Mouse (Mus musculus) heart, embryonic 15.5 days (tissue): ENCODE measurements around the gene Dusp14. TPM values are rescaled to one million over a fixed set of nuclear protein-coding genes. Genes with fewer than 3 reads are reported as not detected.

Experiments
- ATAC-seq: fragments of 200-750 bp; cut with Nextera tagmentation; replicated peaks from 2 replicates; pipeline ENCODE4 v1.8.0; 2017; ENCODE audit warnings: low read depth, moderate TSS enrichment; ENCODE audit not compliant: insufficient number of reproducible peaks, insufficient read depth, low FRiP score
- H3K27ac ChIP-seq: fragments of 300-500 bp; sonication (generic); 2 replicates; pipeline ENCODE4 v1.5.1; 2015; ENCODE audit warnings: mild to moderate bottlenecking, inconsistent platforms
- H3K27me3 ChIP-seq: fragments of 300-500 bp; sonication (generic); 2 replicates; pipeline ENCODE4 v1.6.1; 2015; ENCODE audit warnings: inconsistent platforms
- H3K36me3 ChIP-seq: fragments of 300-500 bp; sonication (generic); 2 replicates; pipeline ENCODE4 v1.6.1; 2015; ENCODE audit warnings: mild to moderate bottlenecking, inconsistent platforms
- H3K4me1 ChIP-seq: fragments of 300-500 bp; sonication (generic); replicated peaks from 2 replicates; pipeline ENCODE4 v1.6.1; 2015; ENCODE audit warnings: inconsistent platforms
- H3K4me2 ChIP-seq: fragments of 300-500 bp; sonication (generic); 2 replicates; pipeline ENCODE4 v1.6.1; 2015; ENCODE audit warnings: inconsistent platforms, mild to moderate bottlenecking, moderate library complexity
- H3K4me3 ChIP-seq: fragments of 300-500 bp; sonication (generic); 2 replicates; pipeline ENCODE4 v1.5.1; 2015; ENCODE audit warnings: mild to moderate bottlenecking, inconsistent platforms
- H3K9ac ChIP-seq: fragments of 300-500 bp; sonication (generic); 2 replicates; pipeline ENCODE4 v1.6.1; 2015; ENCODE audit warnings: mild to moderate bottlenecking, inconsistent platforms
- H3K9me3 ChIP-seq: fragments of 300-500 bp; sonication (generic); replicated peaks from 2 replicates; pipeline ENCODE4 v1.6.1; 2016; ENCODE audit warnings: inconsistent platforms
- WGBS: fragments of 180-500 bp; shearing (Covaris S2); methylation state at CpG from one replicate; pipeline ENCODE4 v1.1.7; 2015; ENCODE audit warnings: mixed read lengths; 5-methylcytosine and 5-hydroxymethylcytosine counted together
- polyA plus RNA-seq: library from polyadenylated mRNA; unstranded; fragments of >200 nt; fragmentation: Nextera tagmentation; extraction: Ambion mirVana; gene quantifications from 2 replicates; pipeline ENCODE4 v1.2.1, GENCODE M21; 2015

Dusp14 gene
- polyA plus RNA-seq, 1 experiment from 2014 or later: 4.3 TPM

DNA sequence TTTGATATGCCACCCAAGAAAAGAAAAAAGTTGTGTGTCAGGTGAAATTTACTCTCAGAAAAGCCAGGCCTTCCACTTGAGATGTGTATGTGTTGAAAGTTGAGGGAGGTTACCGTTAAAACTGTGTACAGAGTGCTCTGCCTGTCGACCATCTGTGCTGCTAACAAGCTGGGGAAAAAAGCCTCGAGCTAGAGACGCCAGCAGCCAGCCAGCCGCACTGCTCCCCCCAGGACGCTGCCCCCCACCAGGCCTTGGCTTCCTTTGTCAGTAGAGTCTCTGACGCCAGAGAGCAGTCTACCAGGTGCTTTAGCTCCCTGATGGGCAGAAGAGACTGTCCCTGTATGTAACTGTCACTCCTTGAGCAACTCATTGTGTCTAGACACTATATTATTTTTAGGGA is 56.0 kb downstream of the Dusp14 start:
- H3K9ac ChIP-seq: no peak overlapping the region
- no peaks in the 10 kb centered on the region for H3K9me3 ChIP-seq
- H3K4me3 ChIP-seq: no peak overlapping the region
- 40% methylated on average over 7 of the region's 7 CpGs for WGBS
- H3K4me1 ChIP-seq: no peaks in the 10 kb centered on the region
- no peak overlapping the region for H3K4me2 ChIP-seq
- no peak overlapping the region for H3K27ac ChIP-seq
- H3K27me3 ChIP-seq: no peaks in the 10 kb centered on the region
- peaks cover 13% of the 10 kb centered on the region for H3K36me3 ChIP-seq
- no peak for ATAC-seq

DNA sequence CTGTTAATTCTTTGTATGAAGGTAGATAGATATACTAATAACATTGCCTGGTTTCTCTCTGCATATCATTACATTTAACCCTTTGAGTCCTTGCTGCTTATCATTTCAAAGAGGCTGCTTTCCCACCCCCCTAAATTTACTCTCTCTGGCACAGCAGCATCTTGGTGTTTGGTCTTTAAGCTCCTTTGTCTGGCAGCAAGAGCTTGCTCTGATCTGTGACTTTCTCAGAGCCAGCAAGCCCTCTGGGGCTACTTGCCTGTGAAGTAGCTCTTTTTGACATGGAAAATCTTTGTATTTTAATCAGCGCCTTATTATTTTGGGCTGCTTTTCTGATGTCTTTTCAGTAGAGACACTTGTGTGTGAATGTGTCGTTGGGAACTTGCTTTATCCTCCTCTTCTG is 57.5 kb downstream of the Dusp14 start:
- 77% methylated on average over 2 of the region's 2 CpGs for WGBS
- H3K9ac ChIP-seq: no peak overlapping the region
- peaks cover 13% of the 10 kb centered on the region for H3K36me3 ChIP-seq
- H3K9me3 ChIP-seq: no peaks in the 10 kb centered on the region
- no peak overlapping the region for H3K4me3 ChIP-seq
- H3K27ac ChIP-seq: no peak overlapping the region
- ATAC-seq: no peak
- no peaks in the 10 kb centered on the region for H3K4me1 ChIP-seq
- H3K4me2 ChIP-seq: no peak overlapping the region
- H3K27me3 ChIP-seq: no peaks in the 10 kb centered on the region

DNA sequence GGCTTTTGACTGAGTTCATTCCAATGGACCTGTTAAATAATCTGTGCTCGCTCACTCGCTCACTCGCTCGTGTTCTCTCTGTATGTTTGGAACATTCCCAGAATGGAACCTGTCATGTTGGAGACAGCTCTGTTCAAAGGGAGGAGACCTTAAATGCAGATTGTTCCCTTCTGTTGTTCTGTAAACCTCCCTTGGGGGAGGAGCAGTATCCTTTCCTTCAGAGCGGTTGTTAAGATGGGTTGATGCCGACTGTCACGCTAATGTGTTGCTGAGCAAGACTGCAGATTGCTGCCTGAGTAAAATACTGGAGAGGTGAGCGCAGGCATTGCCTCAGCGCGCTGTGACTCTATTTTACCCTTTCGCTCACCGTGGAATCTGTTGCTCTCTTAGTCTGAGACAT is 58.0 kb downstream of the Dusp14 start:
- no peak overlapping the region for H3K27ac ChIP-seq
- H3K4me1 ChIP-seq: no peaks in the 10 kb centered on the region
- no peak for ATAC-seq
- H3K27me3 ChIP-seq: no peaks in the 10 kb centered on the region
- no peaks in the 10 kb centered on the region for H3K9me3 ChIP-seq
- 57% methylated on average over 12 of the region's 12 CpGs for WGBS
- no peak overlapping the region for H3K4me2 ChIP-seq
- no peak overlapping the region for H3K4me3 ChIP-seq
- peaks cover 13% of the 10 kb centered on the region for H3K36me3 ChIP-seq
- no peak overlapping the region for H3K9ac ChIP-seq

DNA sequence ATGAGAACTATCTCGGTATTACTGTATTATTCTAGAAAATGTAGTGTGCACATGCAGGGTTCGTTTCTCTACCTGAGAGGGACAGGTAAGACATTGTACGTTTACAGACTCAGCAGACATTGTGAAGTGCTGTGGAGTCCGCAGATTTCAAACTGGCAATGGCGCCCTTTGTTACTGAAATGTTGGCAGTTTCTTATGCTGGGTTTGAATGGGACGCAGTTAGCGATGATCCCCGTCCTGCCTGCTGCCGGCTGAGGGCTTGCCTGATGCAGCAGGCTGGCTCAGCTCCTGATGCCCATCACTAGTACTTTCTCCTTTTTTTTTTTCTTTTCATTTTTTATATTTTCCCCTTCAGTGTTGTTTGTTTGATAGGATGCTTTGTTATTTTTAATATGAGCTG is 58.6 kb downstream of the Dusp14 start:
- H3K4me3 ChIP-seq: no peak overlapping the region
- H3K27ac ChIP-seq: no peak overlapping the region
- no peak overlapping the region for H3K4me2 ChIP-seq
- H3K4me1 ChIP-seq: no peaks in the 10 kb centered on the region
- no peaks in the 10 kb centered on the region for H3K9me3 ChIP-seq
- WGBS: 88% methylated on average over 9 of the region's 9 CpGs
- no peak overlapping the region for H3K9ac ChIP-seq
- H3K27me3 ChIP-seq: no peaks in the 10 kb centered on the region
- ATAC-seq: no peak
- H3K36me3 ChIP-seq: peaks cover 13% of the 10 kb centered on the region

DNA sequence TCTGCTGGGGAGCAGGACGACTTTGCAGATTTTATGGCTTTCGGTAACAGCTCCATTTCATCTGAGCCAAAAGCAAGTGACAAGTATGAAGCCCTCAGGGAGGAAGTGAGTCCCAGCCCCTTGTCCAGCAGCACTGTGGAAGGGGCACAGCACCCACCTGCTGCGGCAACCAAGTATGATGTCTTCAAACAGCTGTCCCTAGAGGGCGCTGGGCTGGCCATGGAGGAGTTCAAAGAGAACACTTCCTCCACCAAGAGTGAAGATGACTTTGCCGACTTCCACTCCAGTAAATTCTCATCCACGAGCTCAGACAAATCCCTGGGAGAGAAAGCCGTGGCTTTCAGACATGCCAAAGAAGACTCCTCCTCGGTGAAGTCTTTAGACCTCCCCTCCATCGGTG is 60.1 kb downstream of the Dusp14 start:
- Histone ChIP-seq H3K4me3 (no peak overlapping the region), H3K9me3 (no peaks in the 10 kb centered on the region), H3K4me2 (no peak overlapping the region), H3K27me3 (no peaks in the 10 kb centered on the region), H3K36me3 (peaks cover 16% of the 10 kb centered on the region), H3K9ac (no peak overlapping the region), H3K27ac (no peak overlapping the region), H3K4me1 (no peaks in the 10 kb centered on the region)
- ATAC-seq: no peak
- 84% methylated on average over 9 of the region's 9 CpGs for WGBS

DNA sequence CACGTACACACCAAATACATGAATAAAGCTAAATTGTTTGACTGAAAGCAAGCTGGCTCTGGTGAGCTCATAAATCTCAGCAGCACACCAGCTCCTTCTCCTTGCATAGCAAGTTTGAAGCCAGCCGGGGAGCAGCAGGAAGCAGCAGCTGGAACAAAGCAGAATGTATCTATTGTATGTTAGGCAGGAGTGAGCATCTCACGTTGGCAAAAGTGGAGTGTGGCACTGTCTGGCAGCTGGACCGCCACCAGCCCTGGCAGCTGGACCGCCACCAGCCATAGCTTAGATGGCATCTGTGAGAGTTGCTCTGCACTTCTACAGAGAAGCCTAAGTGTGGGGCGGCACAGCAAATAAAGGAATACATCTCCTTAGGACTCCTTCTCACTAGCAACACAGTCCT is 65.1 kb downstream of the Dusp14 start:
- Histone ChIP-seq H3K4me3 (no peak overlapping the region), H3K27me3 (no peaks in the 10 kb centered on the region), H3K27ac (no peak overlapping the region), H3K4me2 (no peak overlapping the region), H3K4me1 (no peaks in the 10 kb centered on the region), H3K9ac (no peak overlapping the region), H3K36me3 (peaks cover 44% of the 10 kb centered on the region), H3K9me3 (no peaks in the 10 kb centered on the region)
- no peak for ATAC-seq
- 88% methylated on average over 6 of the region's 6 CpGs for WGBS

DNA sequence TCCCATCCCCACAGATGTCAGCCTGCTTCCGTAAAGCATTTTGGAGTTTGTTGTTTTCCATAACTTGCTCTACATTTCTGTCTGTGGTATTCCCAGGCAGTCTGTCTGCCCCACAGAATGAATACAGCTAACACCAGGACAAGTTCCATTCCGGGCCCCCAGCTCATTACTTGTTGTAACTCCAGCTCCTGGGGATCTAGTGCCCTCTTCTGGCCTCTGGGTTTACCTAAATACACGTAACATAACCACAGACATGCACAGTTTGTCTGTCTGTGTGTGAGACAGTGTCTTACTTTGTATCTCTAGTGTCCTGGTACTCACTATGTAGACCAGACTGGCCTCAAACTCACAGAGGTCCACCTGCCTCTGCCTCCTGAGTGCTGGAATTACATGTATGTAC is 67.8 kb downstream of the Dusp14 start:
- Histone ChIP-seq H3K9me3 (no peaks in the 10 kb centered on the region), H3K4me1 (no peaks in the 10 kb centered on the region), H3K27me3 (no peaks in the 10 kb centered on the region), H3K27ac (no peak overlapping the region), H3K9ac (no peak overlapping the region), H3K4me2 (no peak overlapping the region), H3K36me3 (peaks cover 53% of the 10 kb centered on the region), H3K4me3 (no peak overlapping the region)
- ATAC-seq: no peak
- 90% methylated on average over 3 of the region's 3 CpGs for WGBS

DNA sequence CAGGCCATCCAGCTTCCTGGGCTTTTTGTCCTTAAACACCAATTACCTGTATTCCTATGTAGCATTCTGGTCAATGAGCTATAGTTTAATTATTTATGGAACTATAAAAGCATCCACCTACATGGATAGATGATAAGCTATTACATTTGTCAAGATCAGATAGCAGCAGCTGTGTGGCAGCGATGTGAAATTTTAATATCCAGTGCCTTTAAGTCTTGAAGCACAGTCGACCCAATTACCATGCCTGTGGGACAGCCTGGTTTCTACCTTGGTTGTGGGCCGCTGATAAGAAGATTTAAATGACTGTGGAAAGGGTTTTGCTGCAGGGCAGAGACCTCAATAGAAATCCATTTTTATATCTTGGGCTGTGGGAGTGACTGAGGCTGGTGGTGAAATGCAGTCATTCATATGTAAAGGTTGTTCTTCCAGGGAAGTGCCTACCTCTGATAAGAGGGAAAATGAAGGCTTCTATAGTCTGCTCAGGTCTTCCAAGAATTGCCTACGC is 69.6 kb downstream of the Dusp14 start:
- no peak overlapping the region for H3K4me3 ChIP-seq
- H3K9ac ChIP-seq: no peak overlapping the region
- WGBS: 77% methylated on average over 4 of the region's 4 CpGs
- ATAC-seq: no peak
- H3K36me3 ChIP-seq: peaks cover 66% of the 10 kb centered on the region
- no peaks in the 10 kb centered on the region for H3K27me3 ChIP-seq
- no peak overlapping the region for H3K27ac ChIP-seq
- no peak overlapping the region for H3K4me2 ChIP-seq
- no peaks in the 10 kb centered on the region for H3K9me3 ChIP-seq
- no peaks in the 10 kb centered on the region for H3K4me1 ChIP-seq

DNA sequence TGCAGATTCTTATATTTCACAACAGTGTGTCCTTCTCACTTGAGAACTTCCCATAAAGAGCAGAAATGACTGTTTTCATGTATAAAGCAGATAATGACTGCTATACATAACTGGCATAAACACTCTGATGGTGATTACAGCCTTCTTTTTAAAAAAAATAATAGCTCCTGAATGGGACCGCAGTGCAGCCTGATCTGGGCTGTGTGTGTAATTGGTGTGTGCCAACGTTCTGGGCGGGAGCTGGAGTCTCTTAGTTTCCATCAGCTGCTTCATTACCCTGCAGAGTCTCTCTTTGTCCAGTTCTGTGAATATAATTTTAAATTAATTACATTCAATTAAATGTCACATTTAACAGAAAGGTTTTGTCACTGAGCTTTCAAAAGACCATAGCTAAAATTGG is 70.1 kb downstream of the Dusp14 start:
- Histone ChIP-seq H3K27ac (no peak overlapping the region), H3K4me2 (no peak overlapping the region), H3K9ac (no peak overlapping the region), H3K4me1 (no peaks in the 10 kb centered on the region), H3K4me3 (no peak overlapping the region), H3K9me3 (no peaks in the 10 kb centered on the region), H3K27me3 (no peaks in the 10 kb centered on the region), H3K36me3 (peaks cover 64% of the 10 kb centered on the region)
- no peak for ATAC-seq
- 90% methylated on average over 3 of the region's 3 CpGs for WGBS

Other genes starting within 250 kb of the Dusp14 start
- 0.40 and 0.85 TPM in 2 replicates for gene Hnf1b, start 219.2 kb downstream of the Dusp14 start, polyA plus RNA-seq
- gene Ddx52, start 127.2 kb downstream of the Dusp14 start, polyA plus RNA-seq: 18.7 and 18.9 TPM in 2 replicates
- 6.2 and 8.8 TPM in 2 replicates for gene Synrg, start 104.8 kb downstream of the Dusp14 start, polyA plus RNA-seq
- 15.5 and 20.1 TPM in 2 replicates for gene Tada2a, start 60.3 kb upstream of the Dusp14 start, polyA plus RNA-seq
- 5.9 and 7.5 TPM in 2 replicates for gene Acaca, start 60.4 kb upstream of the Dusp14 start, polyA plus RNA-seq
- gene Gm11437, start 98.2 kb upstream of the Dusp14 start, polyA plus RNA-seq: not detected in 2 replicates